Mouse (Mus musculus): ENCODE results near the gene Tcf12. TPM values are rescaled to one million over a fixed set of nuclear protein-coding genes. Genes with fewer than 3 reads are reported as not detected.
A peak's percentile ranks its signal among the peaks of the same experiment; 100 is the strongest.

The Tcf12 gene
- total RNA-seq, 2 experiments from 2014 or later: 50.5 to 54.0 TPM

GRCm38 (mm10) chr9:71990376-71990775 lies 121.3 kb downstream of the Tcf12 start:
- intact Hi-C loops (cut with DNase I): no loop called here
- DNase-seq: no peak

- intact Hi-C loops (cut with DNase I): no loop called here
- no peak for DNase-seq
Measured at GRCm38 (mm10) chr9:71989663-71990062, 122.0 kb downstream of the Tcf12 start.

- DNase-seq: no peak
- intact Hi-C loops (cut with DNase I): no loop called here
Measured at GRCm38 (mm10) chr9:71986716-71987115, 125.0 kb downstream of the Tcf12 start.

GRCm38 (mm10) chr9:71982826-71983225 lies 128.8 kb downstream of the Tcf12 start:
- no peak for DNase-seq
- intact Hi-C loops (cut with DNase I): no loop called here

- DNase-seq: no peak
- intact Hi-C loops (cut with DNase I): no loop called here
Measured at GRCm38 (mm10) chr9:71981071-71981470, 130.6 kb downstream of the Tcf12 start.

GRCm38 (mm10) chr9:71980579-71980978 lies 131.1 kb downstream of the Tcf12 start:
- intact Hi-C loops (cut with DNase I): no loop called here
- no peak for DNase-seq

- DNase-seq: no peak
- intact Hi-C loops (cut with DNase I): loop anchor here (5.0 kb wide), 1 partner anchor 133 kb away; the partner anchor contains the start of gene Tcf12
Measured at GRCm38 (mm10) chr9:71978886-71979285, 132.8 kb downstream of the Tcf12 start.

- intact Hi-C loops (cut with DNase I): loop anchor here (5.0 kb wide), 1 partner anchor 136 kb away; the partner anchor contains the start of gene Tcf12
- no peak for DNase-seq
Measured at GRCm38 (mm10) chr9:71976034-71976433, 135.6 kb downstream of the Tcf12 start.

- no peak for DNase-seq
- intact Hi-C loops (cut with DNase I): loop anchor here (5.0 kb wide), 1 partner anchor 137 kb away; the partner anchor contains the start of gene Tcf12
Measured at GRCm38 (mm10) chr9:71975141-71975540, 136.5 kb downstream of the Tcf12 start.

- intact Hi-C loops (cut with DNase I): no loop called here
- DNase-seq: no peak
Measured at GRCm38 (mm10) chr9:71974541-71974959, 137.1 kb downstream of the Tcf12 start.

- no peak for DNase-seq
- intact Hi-C loops (cut with DNase I): loop anchor here (5.0 kb wide), 1 partner anchor 228 kb away; no protein-coding TSS in a partner anchor
Measured at GRCm38 (mm10) chr9:71964039-71964438, 147.6 kb downstream of the Tcf12 start.

- DNase-seq: no peak
Measured at GRCm38 (mm10) chr9:71960026-71960396, 151.7 kb downstream of the Tcf12 start.

GRCm38 (mm10) chr9:71959259-71960025 lies 152.2 kb downstream of the Tcf12 start:
- intact Hi-C loops (cut with DNase I): loop anchor here (5.0 kb wide), 2 partner anchors 127 to 233 kb away; no protein-coding TSS in a partner anchor
- DNase-seq: peak; percentile 35 to 47

More at GRCm38 (mm10) chr9:71960026-71960396, 151.7 kb downstream of the Tcf12 start:
- intact Hi-C loops (cut with DNase I): loop anchor here (5.0 kb wide), 1 partner anchor 232 kb away; no protein-coding TSS in a partner anchor

- intact Hi-C loops (cut with DNase I): no loop called here
- no peak for DNase-seq
Measured at GRCm38 (mm10) chr9:71953217-71953616, 158.5 kb downstream of the Tcf12 start.

GRCm38 (mm10) chr9:71952621-71953076 lies 159.0 kb downstream of the Tcf12 start:
- no peak for DNase-seq
- intact Hi-C loops (cut with DNase I): no loop called here

- intact Hi-C loops (cut with DNase I): no loop called here
- DNase-seq: no peak
Measured at GRCm38 (mm10) chr9:71951926-71952325, 159.7 kb downstream of the Tcf12 start.

- no peak for DNase-seq
Measured at GRCm38 (mm10) chr9:71951341-71951740, 160.3 kb downstream of the Tcf12 start.

GRCm38 (mm10) chr9:71944801-71945200 lies 166.9 kb downstream of the Tcf12 start:
- no peak for DNase-seq
- intact Hi-C loops (cut with DNase I): loop anchor here (5.0 kb wide), 1 partner anchor 68 kb away; no protein-coding TSS in a partner anchor

More at GRCm38 (mm10) chr9:71951341-71951740, 160.3 kb downstream of the Tcf12 start:
- intact Hi-C loops (cut with DNase I): no loop called here

- DNase-seq: no peak
- intact Hi-C loops (cut with DNase I): loop anchor here (5.0 kb wide), 1 partner anchor 65 kb away; no protein-coding TSS in a partner anchor
Measured at GRCm38 (mm10) chr9:71942424-71942823, 169.2 kb downstream of the Tcf12 start.

GRCm38 (mm10) chr9:71940016-71940415 lies 171.7 kb downstream of the Tcf12 start:
- intact Hi-C loops (cut with DNase I): loop anchor here (5.0 kb wide), 1 partner anchor 63 kb away; no protein-coding TSS in a partner anchor

GRCm38 (mm10) chr9:71936199-71936598 lies 175.5 kb downstream of the Tcf12 start:
- DNase-seq: no peak
- intact Hi-C loops (cut with DNase I): loop anchor here (5.0 kb wide), 2 partner anchors 39 to 176 kb away; partner anchors contain the start of gene Tcf12

More at GRCm38 (mm10) chr9:71940016-71940415, 171.7 kb downstream of the Tcf12 start:
- DNase-seq: no peak
